Mouse (Mus musculus) cerebellum, adult 2 months (tissue): ENCODE measurements at regions not wholly inside any gene's neighbourhood (a gene's known extent, or its start where the extent isn't known, plus 50 kb on each side); places are given as distances from the start of the nearest gene placed in this dataset.

Source experiments
- CTCF ChIP-seq: fragments of 200-500 bp; IDR thresholded peaks from 2 replicates; pipeline ENCODE4 v1.5.1; 2011; ENCODE audit warnings: low read depth, mild to moderate bottlenecking, control low read depth, low read length, moderate library complexity, borderline replicate concordance; ENCODE audit not compliant: insufficient read depth
- POLR2A ChIP-seq: fragments of 200-500 bp; IDR thresholded peaks from 2 replicates; pipeline ENCODE4 v1.6.1; 2011; ENCODE audit warnings: low read length, control low read depth, borderline replicate concordance; ENCODE audit not compliant: insufficient read depth

DNA sequence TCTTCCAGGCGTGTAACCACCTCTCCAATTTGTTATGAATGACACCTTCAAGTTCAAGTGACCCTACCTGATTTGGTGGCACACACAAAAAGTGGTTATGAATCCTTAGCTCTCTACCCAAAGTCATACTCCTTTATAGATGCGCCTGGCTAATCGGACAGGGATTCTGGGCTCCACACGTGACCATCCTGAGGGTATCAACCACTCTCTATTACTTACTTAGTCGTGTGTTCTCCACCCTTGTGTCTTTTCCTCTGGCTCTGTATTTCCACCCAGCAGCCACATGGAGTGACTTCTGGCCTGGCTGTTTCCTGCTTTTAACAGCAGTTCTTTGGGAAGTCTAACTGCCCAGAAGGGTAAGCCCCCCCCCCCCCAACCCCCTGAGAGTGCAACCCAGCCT is 127.4 kb upstream of the Klf14 start:
- TF ChIP-seq POLR2A (no peak), CTCF (no peak)
